Mouse (Mus musculus) forebrain, embryonic 15.5 days (tissue): ENCODE data around the gene Gucy2e. TPM values are rescaled to one million over a fixed set of nuclear protein-coding genes. Genes with fewer than 3 reads are reported as not detected.

ENCODE experiments used
- ATAC-seq: fragments of 200-750 bp; cut with Nextera tagmentation; replicated peaks from 2 replicates; pipeline ENCODE4 v1.8.0; 2017; ENCODE audit warnings: mild to moderate bottlenecking, moderate TSS enrichment, moderate library complexity
- H3K27ac ChIP-seq: fragments of 300-500 bp; sonication (generic); replicated peaks from 2 replicates; pipeline ENCODE4 v1.5.1; 2015; ENCODE audit warnings: mild to moderate bottlenecking, inconsistent platforms
- H3K27me3 ChIP-seq: fragments of 300-500 bp; sonication (generic); 2 replicates; pipeline ENCODE4 v1.6.1; 2015; ENCODE audit warnings: inconsistent platforms
- H3K36me3 ChIP-seq: fragments of 300-500 bp; sonication (generic); 2 replicates; pipeline ENCODE4 v1.6.1; 2015; ENCODE audit warnings: mild to moderate bottlenecking, inconsistent platforms
- H3K4me1 ChIP-seq: fragments of 300-500 bp; sonication (generic); 2 replicates; pipeline ENCODE4 v1.6.1; 2015; ENCODE audit warnings: inconsistent platforms
- H3K4me2 ChIP-seq: fragments of 300-500 bp; sonication (generic); replicated peaks from 2 replicates; pipeline ENCODE4 v1.6.1; 2015; ENCODE audit warnings: mild to moderate bottlenecking, inconsistent platforms
- H3K4me3 ChIP-seq: fragments of 300-500 bp; sonication (generic); 2 replicates; pipeline ENCODE4 v1.5.1; 2015; ENCODE audit warnings: mild to moderate bottlenecking, inconsistent platforms
- H3K9ac ChIP-seq: fragments of 300-500 bp; sonication (generic); replicated peaks from 2 replicates; pipeline ENCODE4 v1.6.1; 2015; ENCODE audit warnings: mild to moderate bottlenecking, inconsistent platforms
- H3K9me3 ChIP-seq: fragments of 300-500 bp; sonication (generic); 2 replicates; pipeline ENCODE4 v1.6.1; 2016; ENCODE audit warnings: inconsistent platforms
- WGBS: fragments of 180-500 bp; shearing (Covaris S2); methylation state at CpG from one replicate; pipeline ENCODE4 v1.1.7; 2015; ENCODE audit warnings: mixed read lengths; 5-methylcytosine and 5-hydroxymethylcytosine counted together
- polyA plus RNA-seq: library from polyadenylated mRNA; unstranded; fragments of >200 nt; fragmentation: Nextera tagmentation; extraction: Ambion mirVana; gene quantifications from 2 replicates; pipeline ENCODE4 v1.2.1, GENCODE M21; 2015

Gucy2e gene
- polyA plus RNA-seq, 1 experiment from 2014 or later: 0.52 TPM

- 54% methylated on average over 4 of the region's 4 CpGs for WGBS
- H3K9ac ChIP-seq: no peak overlapping the region
- no peak overlapping the region for H3K27ac ChIP-seq
- ATAC-seq: no peak
- H3K9me3 ChIP-seq: no peaks in the 10 kb centered on the region
- no peaks in the 10 kb centered on the region for H3K36me3 ChIP-seq
- no peak overlapping the region for H3K4me3 ChIP-seq
- no peaks in the 10 kb centered on the region for H3K27me3 ChIP-seq
- no peak overlapping the region for H3K4me2 ChIP-seq
- no peaks in the 10 kb centered on the region for H3K4me1 ChIP-seq
These were observed 21.0 kb upstream of the Gucy2e start for GRCm38 (mm10) chr11:69257807-69258206.

- Histone ChIP-seq H3K36me3 (no peaks in the 10 kb centered on the region), H3K4me2 (no peak overlapping the region), H3K9me3 (no peaks in the 10 kb centered on the region), H3K4me1 (no peaks in the 10 kb centered on the region), H3K4me3 (no peak overlapping the region), H3K27me3 (no peaks in the 10 kb centered on the region), H3K27ac (no peak overlapping the region), H3K9ac (no peak overlapping the region)
- 63% methylated on average over 2 of the region's 2 CpGs for WGBS
- no peak for ATAC-seq
These were observed 20.2 kb upstream of the Gucy2e start for GRCm38 (mm10) chr11:69257072-69257471.

GRCm38 (mm10) chr11:69254808-69255207 lies 18.0 kb upstream of the Gucy2e start:
- Histone ChIP-seq H3K27ac (no peak overlapping the region), H3K9me3 (no peaks in the 10 kb centered on the region), H3K9ac (no peak overlapping the region), H3K4me3 (no peak overlapping the region), H3K36me3 (no peaks in the 10 kb centered on the region), H3K4me2 (no peak overlapping the region), H3K4me1 (no peaks in the 10 kb centered on the region), H3K27me3 (no peaks in the 10 kb centered on the region)
- WGBS: 74% methylated on average over 5 of the region's 5 CpGs
- ATAC-seq: no peak

- 53% methylated on average over 9 of the region's 9 CpGs for WGBS
- no peaks in the 10 kb centered on the region for H3K9me3 ChIP-seq
- no peak overlapping the region for H3K27ac ChIP-seq
- no peaks in the 10 kb centered on the region for H3K36me3 ChIP-seq
- no peak for ATAC-seq
- H3K4me2 ChIP-seq: no peak overlapping the region
- no peaks in the 10 kb centered on the region for H3K4me1 ChIP-seq
- no peaks in the 10 kb centered on the region for H3K27me3 ChIP-seq
- H3K4me3 ChIP-seq: no peak overlapping the region
- H3K9ac ChIP-seq: no peak overlapping the region
These were observed 16.3 kb upstream of the Gucy2e start for GRCm38 (mm10) chr11:69253131-69253530.

GRCm38 (mm10) chr11:69251953-69252352 lies 15.1 kb upstream of the Gucy2e start:
- no peak for ATAC-seq
- Histone ChIP-seq H3K36me3 (no peaks in the 10 kb centered on the region), H3K9ac (no peak overlapping the region), H3K9me3 (no peaks in the 10 kb centered on the region), H3K4me2 (no peak overlapping the region), H3K27me3 (no peaks in the 10 kb centered on the region), H3K4me3 (no peak overlapping the region), H3K27ac (no peak overlapping the region), H3K4me1 (no peaks in the 10 kb centered on the region)
- WGBS: 89% methylated on average over 7 of the region's 7 CpGs

- Histone ChIP-seq H3K4me3 (no peak overlapping the region), H3K9me3 (no peaks in the 10 kb centered on the region), H3K9ac (no peak overlapping the region), H3K27me3 (no peaks in the 10 kb centered on the region), H3K36me3 (no peaks in the 10 kb centered on the region), H3K27ac (no peak overlapping the region), H3K4me2 (no peak overlapping the region), H3K4me1 (no peaks in the 10 kb centered on the region)
- ATAC-seq: no peak
- WGBS: 67% methylated on average over 14 of the region's 14 CpGs
These were observed 14.5 kb upstream of the Gucy2e start for GRCm38 (mm10) chr11:69251135-69251842.

GRCm38 (mm10) chr11:69250106-69250505 lies 13.3 kb upstream of the Gucy2e start:
- no peaks in the 10 kb centered on the region for H3K9me3 ChIP-seq
- no peaks in the 10 kb centered on the region for H3K36me3 ChIP-seq
- no peaks in the 10 kb centered on the region for H3K27me3 ChIP-seq
- no peak overlapping the region for H3K9ac ChIP-seq
- no peaks in the 10 kb centered on the region for H3K4me1 ChIP-seq
- ATAC-seq: no peak
- no peak overlapping the region for H3K27ac ChIP-seq
- no peak overlapping the region for H3K4me3 ChIP-seq
- H3K4me2 ChIP-seq: no peak overlapping the region
- WGBS: 85% methylated on average over 5 of the region's 5 CpGs

- Histone ChIP-seq H3K9me3 (no peaks in the 10 kb centered on the region), H3K9ac (no peak overlapping the region), H3K4me3 (no peak overlapping the region), H3K27ac (no peak overlapping the region), H3K36me3 (no peaks in the 10 kb centered on the region), H3K27me3 (no peaks in the 10 kb centered on the region), H3K4me2 (no peak overlapping the region), H3K4me1 (no peaks in the 10 kb centered on the region)
- ATAC-seq: no peak
- WGBS: 78% methylated on average over 3 of the region's 3 CpGs
These were observed 12.3 kb upstream of the Gucy2e start for GRCm38 (mm10) chr11:69249131-69249530.

- Histone ChIP-seq H3K4me3 (no peak overlapping the region), H3K4me2 (no peak overlapping the region), H3K27ac (no peak overlapping the region), H3K4me1 (no peaks in the 10 kb centered on the region), H3K27me3 (no peaks in the 10 kb centered on the region), H3K9me3 (no peaks in the 10 kb centered on the region), H3K36me3 (no peaks in the 10 kb centered on the region), H3K9ac (no peak overlapping the region)
- WGBS: 22% methylated on average over 2 of the region's 2 CpGs
- no peak for ATAC-seq
These were observed 8.8 kb upstream of the Gucy2e start for GRCm38 (mm10) chr11:69245643-69246042.

GRCm38 (mm10) chr11:69244911-69245310 lies 8.1 kb upstream of the Gucy2e start:
- Histone ChIP-seq H3K9ac (no peak overlapping the region), H3K36me3 (no peaks in the 10 kb centered on the region), H3K4me1 (no peaks in the 10 kb centered on the region), H3K27ac (no peak overlapping the region), H3K4me3 (no peak overlapping the region), H3K4me2 (no peak overlapping the region), H3K27me3 (no peaks in the 10 kb centered on the region), H3K9me3 (no peaks in the 10 kb centered on the region)
- 35% methylated on average over 2 of the region's 2 CpGs for WGBS
- ATAC-seq: no peak

GRCm38 (mm10) chr11:69236061-69236925 lies 543 bp downstream of the Gucy2e start:
- ATAC-seq: peak; percentile 45; the same call in 1 of the 2 replicates
- Histone ChIP-seq H3K4me2 (peak overlapping the region; percentile 87), H3K36me3 (no peaks in the 10 kb centered on the region), H3K9ac (peak overlapping the region; percentile 61), H3K4me3 (peak overlapping the region; percentile 57), H3K4me1 (peaks cover 22% of the 10 kb centered on the region), H3K9me3 (no peaks in the 10 kb centered on the region), H3K27me3 (peaks cover 23% of the 10 kb centered on the region), H3K27ac (peak overlapping the region; percentile 81)
- 2% methylated on average over 51 of the region's 51 CpGs for WGBS

GRCm38 (mm10) chr11:69235285-69236060 lies 1.4 kb downstream of the Gucy2e start:
- H3K4me3 ChIP-seq: peak overlapping the region; percentile 57
- peak overlapping the region; percentile 81 for H3K27ac ChIP-seq
- H3K9ac ChIP-seq: peak overlapping the region; percentile 61
- ATAC-seq: peak; percentile 94
- no peaks in the 10 kb centered on the region for H3K36me3 ChIP-seq
- WGBS: under 1% methylated on average over 33 of the region's 33 CpGs
- peaks cover 22% of the 10 kb centered on the region for H3K4me1 ChIP-seq
- peak overlapping the region; percentile 87 for H3K4me2 ChIP-seq
- H3K9me3 ChIP-seq: no peaks in the 10 kb centered on the region
- H3K27me3 ChIP-seq: peaks cover 23% of the 10 kb centered on the region
